Mouse (Mus musculus) sigmoid colon, adult 10 weeks (tissue): ENCODE results near the gene Vmn2r8. TPM values are rescaled to one million over a fixed set of nuclear protein-coding genes. Genes with fewer than 3 reads are reported as not detected.

Experiments used
- polyA plus RNA-seq: library from polyadenylated mRNA; stranded (reverse); fragments of 350-450 nt; fragmentation: Illumina TruSeq; extraction: RNeasy Lipid Tissue Mini Kit (QIAGEN cat#74804); gene quantifications from one replicate; pipeline ENCODE4 v1.2.3, GENCODE M21; 2014; ENCODE audit warnings: low read depth, low replicate concordance

Vmn2r8 gene
- polyA plus RNA-seq: not detected

DNA sequence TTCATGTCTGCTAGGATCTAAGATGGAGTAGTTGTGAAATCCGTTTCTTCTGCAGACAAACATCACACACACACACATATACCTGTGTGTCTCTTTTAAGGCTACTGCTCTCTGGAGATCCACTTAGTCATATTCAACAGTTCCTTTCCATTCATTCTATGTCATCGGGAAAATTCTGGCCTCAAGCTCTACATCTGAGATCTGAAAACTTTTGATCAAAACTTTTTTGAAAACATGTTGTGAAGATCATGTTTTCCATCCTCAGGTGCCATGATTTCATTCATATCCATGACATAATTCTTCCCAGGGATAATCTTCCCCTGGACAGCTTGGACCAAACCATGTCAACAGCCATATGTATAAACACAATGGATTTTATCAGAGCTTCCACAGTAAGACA lies at the start of gene Vmn2r8:
Vmn2r8 (minus strand) TSS at position 101 of the 400 bp plus-strand sequence.

DNA sequence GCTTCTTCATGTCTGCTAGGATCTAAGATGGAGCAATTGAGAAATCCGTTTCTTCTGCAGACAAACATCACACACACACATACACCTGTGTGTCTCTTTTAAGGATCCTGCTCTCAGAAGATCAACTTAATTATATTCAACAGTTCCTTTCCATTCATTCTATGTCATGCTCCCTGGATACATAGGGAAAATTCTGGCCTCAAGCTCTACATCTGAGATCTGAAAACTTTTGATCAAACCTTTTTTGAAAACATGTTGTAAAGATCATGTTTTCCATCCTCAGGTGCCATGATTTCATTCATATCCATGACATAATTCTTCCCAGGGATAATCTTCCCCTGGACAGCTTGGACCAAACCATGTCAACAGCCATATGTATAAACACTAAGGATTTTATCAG lies 43.9 kb upstream of the Vmn2r8 start, which contains the start of gene Vmn2r9:
Vmn2r9 (minus strand) TSS at position 101 of the 400 bp plus-strand sequence.

DNA sequence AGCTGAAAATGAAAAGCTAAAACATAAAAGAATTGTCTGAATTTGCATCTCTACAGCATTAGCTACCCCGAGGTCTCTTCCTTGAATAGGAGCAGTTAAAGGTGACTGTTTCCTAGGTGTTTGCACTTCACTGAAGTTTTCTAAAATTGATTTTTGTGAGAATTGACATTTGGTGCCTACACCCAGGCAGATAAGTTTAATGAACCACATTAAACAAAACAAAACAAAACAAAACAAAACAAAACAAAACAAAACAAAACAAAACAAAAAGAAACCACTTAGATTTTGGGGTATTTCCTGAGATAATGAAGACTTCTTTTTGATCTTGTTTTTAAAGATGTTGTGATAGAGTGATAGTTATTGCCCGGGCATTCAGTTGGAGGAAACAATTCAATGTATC lies 13.4 kb downstream of the Vmn2r8 start, which contains the start of gene Tmed11:
Tmed11 (minus strand) TSS at position 101 of the 400 bp plus-strand sequence.

DNA sequence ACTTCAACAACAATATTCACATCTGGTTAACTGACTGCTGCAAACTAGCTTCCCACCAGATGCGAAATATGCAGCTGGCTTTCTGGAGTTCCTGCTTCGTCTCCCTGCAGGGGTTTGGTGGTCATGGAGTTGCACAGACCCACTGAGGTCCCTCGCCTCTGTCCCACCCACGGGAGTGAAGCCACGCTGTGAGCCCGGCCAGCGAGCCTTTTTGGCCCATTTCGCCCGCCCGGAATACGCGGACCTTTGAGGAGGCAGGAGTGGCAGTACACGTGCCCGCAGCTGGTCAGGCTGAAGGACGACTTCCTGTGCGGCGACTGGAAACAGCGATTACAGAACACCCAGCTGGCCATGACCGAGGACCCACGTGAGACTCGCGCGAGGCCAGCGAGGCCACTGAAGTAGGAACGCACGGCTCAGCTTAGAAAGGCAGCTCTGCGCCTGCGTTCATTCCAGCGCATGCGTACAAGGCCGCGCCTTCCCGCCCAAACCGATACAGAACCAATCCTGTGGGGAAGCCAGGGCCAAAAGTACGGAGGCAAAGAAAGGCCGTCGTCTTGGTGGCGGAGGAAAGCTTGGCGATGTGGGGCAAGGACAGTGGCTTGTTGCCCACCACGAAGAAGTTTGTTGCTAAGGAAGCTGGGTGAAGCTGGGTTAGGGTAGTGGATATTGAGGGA lies 33.9 kb downstream of the Vmn2r8 start, which contains the start of gene Rnf212:
Rnf212 (minus strand) TSS at position 353 of the 677 bp plus-strand sequence.

Other genes starting within 250 kb of the Vmn2r8 start
- 129 TPM for gene Gak, start 179.1 kb downstream of the Vmn2r8 start, polyA plus RNA-seq
- 19.7 TPM for gene Tmem175, start 179.1 kb downstream of the Vmn2r8 start, polyA plus RNA-seq
- gene Idua, start 148.5 kb downstream of the Vmn2r8 start, polyA plus RNA-seq: 8.2 TPM
- 17.7 TPM for gene Dgkq, start 139.2 kb downstream of the Vmn2r8 start, polyA plus RNA-seq
- gene Slc26a1, start 133.3 kb downstream of the Vmn2r8 start, polyA plus RNA-seq: not detected
- gene Fgfrl1, start 116.5 kb downstream of the Vmn2r8 start, polyA plus RNA-seq: 1.7 TPM
- 10.8 TPM for gene Rnf212, start 33.9 kb downstream of the Vmn2r8 start, polyA plus RNA-seq
- gene Tmed11, start 13.5 kb downstream of the Vmn2r8 start, polyA plus RNA-seq: not detected
- not detected for gene Vmn2r9, start 43.8 kb upstream of the Vmn2r8 start, polyA plus RNA-seq
- not detected for gene Vmn2r10, start 197.7 kb upstream of the Vmn2r8 start, polyA plus RNA-seq